8 mouse cellular contexts compared by ENCODE assay signal in the genomic region with DNA sequence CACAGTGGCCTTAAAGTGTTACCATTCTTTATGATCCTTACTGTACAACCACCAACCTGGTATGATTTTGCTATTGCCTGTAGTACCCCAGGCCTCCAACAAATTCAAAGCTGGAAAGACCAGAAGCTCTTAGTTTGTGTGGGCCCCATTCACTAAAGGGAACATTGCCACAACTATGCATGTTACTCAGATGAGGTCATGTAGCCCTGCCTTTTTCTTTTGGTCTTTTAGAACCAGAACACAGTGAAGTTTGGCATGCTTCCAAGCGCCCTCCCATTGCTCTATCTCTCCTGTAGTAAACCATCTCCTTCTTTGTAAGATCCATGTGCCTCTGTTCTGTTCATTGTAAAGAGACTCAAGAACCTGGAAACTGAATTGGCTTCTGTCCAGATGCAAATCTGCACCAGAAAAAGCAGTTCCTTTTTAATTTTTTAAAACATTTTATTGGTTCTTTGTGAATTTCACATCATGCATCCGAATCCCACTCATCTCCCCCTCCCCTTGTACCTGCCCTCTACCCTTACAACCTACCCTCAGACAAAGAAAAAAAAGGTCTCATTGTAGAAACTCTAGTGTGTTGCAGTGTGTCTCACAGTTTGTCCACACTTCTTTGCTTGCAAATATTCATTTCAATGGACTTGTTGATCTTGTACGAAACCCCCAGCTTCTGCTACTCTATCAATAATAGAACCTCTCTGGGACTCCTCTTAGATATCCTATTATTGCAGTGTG.
A peak's percentile ranks its signal among the peaks of the same experiment; 100 is the strongest.
DNase-seq lines count a peak whose midpoint lies in the region; ATAC-seq and TF ChIP-seq lines count a peak whose summit lies in the region.
"Had no signal": no experiment of that assay in that cellular context is flagged by ENCODE, and none has a peak within 500 bp of the region (broad histone marks: within the 10 kb centered on the region; RNA-seq: fewer than 3 reads in every experiment).

No protein-coding gene starts in this region.

- H3K4me3 ChIP-seq in kidney, postnatal 0 days (replicated peaks; ENCODE audit: low read depth, low read length) = no peak overlapping the region
- no peak overlapping the region for H3K4me3 ChIP-seq in kidney, embryonic 15.5 days (replicated peaks)
- no peak overlapping the region for H3K4me3 ChIP-seq in forebrain, embryonic 16.5 days (replicated peaks; ENCODE audit: low read length)
- no peak overlapping the region for H3K4me3 ChIP-seq in stomach, embryonic 16.5 days (replicated peaks; ENCODE audit: low read length)
- H3K4me3 ChIP-seq: myocyte had no signal

- WGBS in kidney, postnatal 0 days = 83% methylated on average over 3 of the region's 3 CpGs
- 74% methylated on average over 3 of the region's 3 CpGs for WGBS in kidney, embryonic 15.5 days
- 27% methylated on average over 3 of the region's 3 CpGs for WGBS in forebrain, embryonic 16.5 days
- WGBS in stomach, embryonic 16.5 days = 69% methylated on average over 3 of the region's 3 CpGs

- DNase-seq in kidney, postnatal 0 days (ENCODE audit: low spot score) = peak; percentile 5
- DNase-seq in right cerebral cortex, postnatal 10 days (ENCODE audit: low spot score in 2 of 2) = peak; percentile 30 to 32
- no peak for DNase-seq in right cerebral cortex, adult 18-20 months
- DNase-seq in embryo, embryonic 10.5 days (ENCODE audit: low spot score) = no peak

- no peak overlapping the region for H3K9ac ChIP-seq in kidney, postnatal 0 days (ENCODE audit: low read depth, low read length)
- H3K9ac ChIP-seq in kidney, embryonic 15.5 days = no peak overlapping the region
- no peak overlapping the region for H3K9ac ChIP-seq in forebrain, embryonic 16.5 days (replicated peaks; ENCODE audit: low read depth, low read length)
- no peak overlapping the region for H3K9ac ChIP-seq in stomach, embryonic 16.5 days (ENCODE audit: low read length)

- no peak overlapping the region for H3K27ac ChIP-seq in kidney, postnatal 0 days
- no peak overlapping the region for H3K27ac ChIP-seq in kidney, embryonic 15.5 days
- H3K27ac ChIP-seq in forebrain, embryonic 16.5 days (ENCODE audit: low read length) = no peak overlapping the region
- H3K27ac ChIP-seq in stomach, embryonic 16.5 days (ENCODE audit: low read length) = peak overlapping the region; percentile 51

- H3K9me3 ChIP-seq in kidney, postnatal 0 days (replicated peaks; ENCODE audit: low read length) = no peaks in the 10 kb centered on the region
- H3K9me3 ChIP-seq in kidney, embryonic 15.5 days (replicated peaks) = no peaks in the 10 kb centered on the region
- H3K9me3 ChIP-seq in forebrain, embryonic 16.5 days (ENCODE audit: control insufficient read depth, low read length) = no peaks in the 10 kb centered on the region
- no peaks in the 10 kb centered on the region for H3K9me3 ChIP-seq in stomach, embryonic 16.5 days (replicated peaks; ENCODE audit: control insufficient read depth, low read length)

- no peak overlapping the region for H3K4me2 ChIP-seq in kidney, postnatal 0 days (ENCODE audit: low read length)
- no peak overlapping the region for H3K4me2 ChIP-seq in kidney, embryonic 15.5 days
- H3K4me2 ChIP-seq in forebrain, embryonic 16.5 days (ENCODE audit: low read length) = no peak overlapping the region
- no peak overlapping the region for H3K4me2 ChIP-seq in stomach, embryonic 16.5 days (ENCODE audit: low read depth, low read length)

- no peak for TF ChIP-seq CTCF in kidney, postnatal 0 days (IDR thresholded peaks at IDR 0.05; ENCODE audit: low read depth)

- H3K27me3 ChIP-seq in kidney, postnatal 0 days (ENCODE audit: insufficient read depth, low read length) = no peaks in the 10 kb centered on the region
- no peaks in the 10 kb centered on the region for H3K27me3 ChIP-seq in kidney, embryonic 15.5 days
- H3K27me3 ChIP-seq in forebrain, embryonic 16.5 days (replicated peaks; ENCODE audit: control insufficient read depth, insufficient read depth, low read length) = no peaks in the 10 kb centered on the region
- H3K27me3 ChIP-seq in stomach, embryonic 16.5 days (ENCODE audit: control insufficient read depth, insufficient read depth, low read length) = no peaks in the 10 kb centered on the region

- H3K4me1 ChIP-seq in kidney, postnatal 0 days (replicated peaks; ENCODE audit: insufficient read depth, low read length) = no peaks in the 10 kb centered on the region
- no peaks in the 10 kb centered on the region for H3K4me1 ChIP-seq in kidney, embryonic 15.5 days
- no peaks in the 10 kb centered on the region for H3K4me1 ChIP-seq in forebrain, embryonic 16.5 days (replicated peaks; ENCODE audit: control insufficient read depth, insufficient read depth, low read length)
- H3K4me1 ChIP-seq in stomach, embryonic 16.5 days (ENCODE audit: control insufficient read depth, insufficient read depth, low read length) = peaks cover 5% of the 10 kb centered on the region; the same call in 1 of the 2 replicates

- no peaks in the 10 kb centered on the region for H3K36me3 ChIP-seq in kidney, postnatal 0 days (ENCODE audit: insufficient read depth, low read length)
- H3K36me3 ChIP-seq in kidney, embryonic 15.5 days = no peaks in the 10 kb centered on the region
- no peaks in the 10 kb centered on the region for H3K36me3 ChIP-seq in forebrain, embryonic 16.5 days (ENCODE audit: control insufficient read depth, insufficient read depth)
- no peaks in the 10 kb centered on the region for H3K36me3 ChIP-seq in stomach, embryonic 16.5 days (ENCODE audit: control insufficient read depth, insufficient read depth, low read length)

- ATAC-seq in kidney, postnatal 0 days (replicated peaks; ENCODE audit: low FRiP score, low read depth) = no peak
- ATAC-seq in kidney, embryonic 15.5 days (replicated peaks; ENCODE audit: low FRiP score) = no peak
- ATAC-seq in forebrain, embryonic 16.5 days = peak; percentile 92
- peak; percentile 68; the same call in 1 of the 2 replicates for ATAC-seq in stomach, embryonic 16.5 days (ENCODE audit: insufficient read depth, low FRiP score)

Comparison
In these comparisons a context has a peak if more than half of its experiments do, and no peak if none do; other contexts are left out.
1. DNase-seq: peak in kidney, postnatal 0 days (single experiment) and right cerebral cortex, postnatal 10 days (2 of 2); none in right cerebral cortex, adult 18-20 months (single experiment) and embryo, embryonic 10.5 days (single experiment).
2. ATAC-seq: peak in forebrain, embryonic 16.5 days (single experiment) and stomach, embryonic 16.5 days (single experiment); none in kidney, postnatal 0 days (single experiment) and kidney, embryonic 15.5 days (single experiment).